Mouse (Mus musculus): Measurements from ENCODE around the gene Gm21775. TPM values are rescaled to one million over a fixed set of nuclear protein-coding genes. Genes with fewer than 3 reads are reported as not detected.
"Not testable (repeated sequence)": the region's sequence is repeated elsewhere in the genome, so short reads cannot be mapped to it uniquely, and the experiment has no call there.

Gm21775 gene
- not detected in 2 replicates for polyA plus RNA-seq (2015; fragmentation: Nextera tagmentation; extraction: Ambion mirVana)

- WGBS: no CpG with 5 or more reads among the region's 5 CpGs
Measured at GRCm38 (mm10) chrY:10553153-10553552, at the start of gene Gm21775. TSS of gene Gm21775 (plus strand) at chrY:10553453.

GRCm38 (mm10) chrY:10535942-10536341 is 17.3 kb upstream of the Gm21775 start, which contains the start of gene Gm20737:
TSS of gene Gm20737 (minus strand) at chrY:10536042.
- not testable (repeated sequence) for H3K9me3 ChIP-seq (replicated peaks; ENCODE audit: low read length); H3K4me3 ChIP-seq (replicated peaks; ENCODE audit: low read depth, low read length); H3K36me3 ChIP-seq (ENCODE audit: insufficient read depth, low read length); H3K4me1 ChIP-seq (replicated peaks; ENCODE audit: insufficient read depth, low read length); DNase-seq (ENCODE audit: low spot score); ATAC-seq (replicated peaks; ENCODE audit: low FRiP score, low read depth); H3K27me3 ChIP-seq (ENCODE audit: insufficient read depth, low read length); H3K9ac ChIP-seq (ENCODE audit: low read depth, low read length); H3K4me2 ChIP-seq (ENCODE audit: low read length); H3K27ac ChIP-seq

More at GRCm38 (mm10) chrY:10553153-10553552, at the start of gene Gm21775:
- ATAC-seq (replicated peaks; ENCODE audit: low FRiP score, low read depth); H3K4me2 ChIP-seq (ENCODE audit: low read length); H3K27me3 ChIP-seq (ENCODE audit: insufficient read depth, low read length); H3K9me3 ChIP-seq (replicated peaks; ENCODE audit: low read length); H3K27ac ChIP-seq; H3K36me3 ChIP-seq (ENCODE audit: insufficient read depth, low read length); H3K9ac ChIP-seq (ENCODE audit: low read depth, low read length); H3K4me1 ChIP-seq (replicated peaks; ENCODE audit: insufficient read depth, low read length); DNase-seq (ENCODE audit: low spot score); H3K4me3 ChIP-seq (replicated peaks; ENCODE audit: low read depth, low read length): not testable (repeated sequence)

Other genes with a start within 250 kb of the Gm21775 start
- gene Gm20834, start 228.9 kb upstream of the Gm21775 start, polyA plus RNA-seq (2015; fragmentation: Nextera tagmentation; extraction: Ambion mirVana): not detected in 2 replicates
- not detected in 2 replicates for gene Gm28510, start 140.7 kb upstream of the Gm21775 start, polyA plus RNA-seq (2015; fragmentation: Nextera tagmentation; extraction: Ambion mirVana)
- not detected in 2 replicates for gene Gm20737, start 17.4 kb upstream of the Gm21775 start, polyA plus RNA-seq (2015; fragmentation: Nextera tagmentation; extraction: Ambion mirVana)
- gene Gm21900, start 62.9 kb downstream of the Gm21775 start, polyA plus RNA-seq (2015; fragmentation: Nextera tagmentation; extraction: Ambion mirVana): not detected in 2 replicates
- gene Gm20777, start 199.0 kb downstream of the Gm21775 start, polyA plus RNA-seq (2015; fragmentation: Nextera tagmentation; extraction: Ambion mirVana): not detected in 2 replicates